In genomic region chr11:97559549-97559948, GRCm38 (mm10) we compare ENCODE assay signal across 11 mouse cellular contexts. TPM values are rescaled to one million over a fixed set of nuclear protein-coding genes. Genes with fewer than 3 reads are reported as not detected.
A peak's percentile ranks its signal among the peaks of the same experiment; 100 is the strongest.
DNase-seq lines count a peak whose midpoint lies in the region; ATAC-seq and TF ChIP-seq lines count a peak whose summit lies in the region.
"Had no signal": no experiment of that assay in that cellular context is flagged by ENCODE, and none has a peak within 500 bp of the region (broad histone marks: within the 10 kb centered on the region; RNA-seq: fewer than 3 reads in every experiment).

No protein-coding gene starts in this region.

- peak; percentile 56 for TF ChIP-seq CTCF in intestine, postnatal 0 days (IDR thresholded peaks at IDR 0.05; ENCODE audit: low read depth)
- peak; percentile 66 for TF ChIP-seq CTCF in hindbrain, postnatal 0 days (IDR thresholded peaks at IDR 0.05; ENCODE audit: low read depth)

- no peak for DNase-seq in midbrain, embryonic 14.5 days
- peak; percentile 63 for DNase-seq in ZHBTc4 (ENCODE audit: low read depth, low spot score)
- peak; percentile 63 for DNase-seq in hindbrain, postnatal 0 days (ENCODE audit: low spot score)
- DNase-seq in testis, postnatal 14 days (ENCODE audit: low spot score), result no peak
- DNase-seq: liver, embryonic 13.5 days had no signal

- no peaks in the 10 kb centered on the region for H3K4me1 ChIP-seq in intestine, postnatal 0 days (replicated peaks; ENCODE audit: control insufficient read depth, insufficient read depth, low read length)
- H3K4me1 ChIP-seq in intestine, embryonic 15.5 days (replicated peaks), result no peaks in the 10 kb centered on the region
- H3K4me1 ChIP-seq in midbrain, embryonic 13.5 days (replicated peaks), result peaks cover 92% of the 10 kb centered on the region
- peaks cover 72% of the 10 kb centered on the region for H3K4me1 ChIP-seq in midbrain, embryonic 14.5 days (ENCODE audit: control insufficient read depth, insufficient read depth, low read length)
- peaks cover 8% of the 10 kb centered on the region for H3K4me1 ChIP-seq in hindbrain, postnatal 0 days (ENCODE audit: insufficient read depth, low read length)

- H3K4me2 ChIP-seq in intestine, postnatal 0 days (replicated peaks; ENCODE audit: low read depth), result no peak overlapping the region
- no peak overlapping the region for H3K4me2 ChIP-seq in intestine, embryonic 15.5 days (replicated peaks)
- H3K4me2 ChIP-seq in midbrain, embryonic 13.5 days (replicated peaks), result no peak overlapping the region
- no peak overlapping the region for H3K4me2 ChIP-seq in midbrain, embryonic 14.5 days (ENCODE audit: low read length)
- H3K4me2 ChIP-seq in hindbrain, postnatal 0 days (ENCODE audit: low read depth, low read length), result no peak overlapping the region
- H3K4me2 ChIP-seq: embryonic facial prominence, embryonic 13.5 days; hindbrain, embryonic 15.5 days; liver, embryonic 13.5 days had no signal

- H3K4me3 ChIP-seq in intestine, postnatal 0 days (ENCODE audit: low read depth, low read length), result no peak overlapping the region
- H3K4me3 ChIP-seq in intestine, embryonic 15.5 days (replicated peaks), result no peak overlapping the region
- no peak overlapping the region for H3K4me3 ChIP-seq in midbrain, embryonic 13.5 days (replicated peaks)
- H3K4me3 ChIP-seq in midbrain, embryonic 14.5 days (replicated peaks; ENCODE audit: low read depth, low read length), result no peak overlapping the region
- H3K4me3 ChIP-seq in hindbrain, postnatal 0 days (ENCODE audit: low read length), result no peak overlapping the region
- H3K4me3 ChIP-seq: embryonic facial prominence, embryonic 13.5 days; hindbrain, embryonic 15.5 days; liver, embryonic 13.5 days had no signal

- H3K27ac ChIP-seq in intestine, postnatal 0 days (ENCODE audit: low read depth, low read length), result no peak overlapping the region
- H3K27ac ChIP-seq in intestine, embryonic 15.5 days, result no peak overlapping the region
- 0 out of 2 replicates have a peak overlapping the region, but pooled peaks have one; percentile 30 for H3K27ac ChIP-seq in midbrain, embryonic 13.5 days
- no peak overlapping the region for H3K27ac ChIP-seq in midbrain, embryonic 14.5 days (replicated peaks; ENCODE audit: low read depth, low read length)
- H3K27ac ChIP-seq in hindbrain, postnatal 0 days, result 0 out of 2 replicates have a peak overlapping the region, but pooled peaks have one; percentile 49
- H3K27ac ChIP-seq: embryonic facial prominence, embryonic 13.5 days; liver, embryonic 13.5 days had no signal

- 0 out of 2 replicates have a peak, but pooled peaks cover 8% of the 10 kb centered on the region for H3K27me3 ChIP-seq in intestine, postnatal 0 days (replicated peaks; ENCODE audit: control insufficient read depth, insufficient read depth, low read length)
- peaks cover 14% of the 10 kb centered on the region for H3K27me3 ChIP-seq in intestine, embryonic 15.5 days (replicated peaks)
- H3K27me3 ChIP-seq in midbrain, embryonic 13.5 days, result no peaks in the 10 kb centered on the region
- no peaks in the 10 kb centered on the region for H3K27me3 ChIP-seq in midbrain, embryonic 14.5 days (ENCODE audit: control insufficient read depth, insufficient read depth, low read length)
- no peaks in the 10 kb centered on the region for H3K27me3 ChIP-seq in hindbrain, postnatal 0 days (ENCODE audit: insufficient read depth, low read length)
- H3K27me3 ChIP-seq: hindbrain, embryonic 15.5 days had no signal

- 65% methylated on average over 4 of the region's 4 CpGs for WGBS in intestine, postnatal 0 days
- WGBS in intestine, embryonic 15.5 days, result 45% methylated on average over 4 of the region's 4 CpGs
- 35% methylated on average over 4 of the region's 4 CpGs for WGBS in midbrain, embryonic 13.5 days
- WGBS in midbrain, embryonic 14.5 days, result 32% methylated on average over 4 of the region's 4 CpGs
- WGBS in hindbrain, postnatal 0 days, result 47% methylated on average over 4 of the region's 4 CpGs

- no peak overlapping the region for H3K9ac ChIP-seq in intestine, postnatal 0 days (ENCODE audit: low read depth, low read length)
- H3K9ac ChIP-seq in intestine, embryonic 15.5 days, result no peak overlapping the region
- H3K9ac ChIP-seq in midbrain, embryonic 13.5 days (replicated peaks), result no peak overlapping the region; the same call in 1 of the 2 replicates
- no peak overlapping the region for H3K9ac ChIP-seq in midbrain, embryonic 14.5 days (replicated peaks; ENCODE audit: low read length)
- H3K9ac ChIP-seq in hindbrain, postnatal 0 days (replicated peaks; ENCODE audit: low read length), result no peak overlapping the region
- H3K9ac ChIP-seq: embryonic facial prominence, embryonic 13.5 days; hindbrain, embryonic 15.5 days; liver, embryonic 13.5 days had no signal

- no peaks in the 10 kb centered on the region for H3K9me3 ChIP-seq in intestine, postnatal 0 days (ENCODE audit: control insufficient read depth)
- no peaks in the 10 kb centered on the region for H3K9me3 ChIP-seq in intestine, embryonic 15.5 days
- H3K9me3 ChIP-seq in midbrain, embryonic 13.5 days, result no peaks in the 10 kb centered on the region
- no peaks in the 10 kb centered on the region for H3K9me3 ChIP-seq in midbrain, embryonic 14.5 days (ENCODE audit: control insufficient read depth, low read length)
- no peaks in the 10 kb centered on the region for H3K9me3 ChIP-seq in hindbrain, postnatal 0 days (ENCODE audit: low read length)
- H3K9me3 ChIP-seq: embryonic facial prominence, embryonic 13.5 days; hindbrain, embryonic 15.5 days; liver, embryonic 13.5 days had no signal

- no peak for ATAC-seq in intestine, postnatal 0 days
- ATAC-seq in intestine, embryonic 15.5 days, result no peak
- no peak for ATAC-seq in midbrain, embryonic 13.5 days
- no peak for ATAC-seq in midbrain, embryonic 14.5 days (ENCODE audit: low FRiP score, low TSS enrichment)
- no peak for ATAC-seq in hindbrain, postnatal 0 days

- H3K36me3 ChIP-seq in intestine, postnatal 0 days (ENCODE audit: control insufficient read depth, insufficient read depth), result no peaks in the 10 kb centered on the region
- H3K36me3 ChIP-seq in intestine, embryonic 15.5 days, result no peaks in the 10 kb centered on the region
- H3K36me3 ChIP-seq in midbrain, embryonic 13.5 days, result no peaks in the 10 kb centered on the region
- H3K36me3 ChIP-seq in midbrain, embryonic 14.5 days (ENCODE audit: control insufficient read depth, insufficient read depth, low read length), result 0 out of 2 replicates have a peak, but pooled peaks cover 4% of the 10 kb centered on the region
- no peaks in the 10 kb centered on the region for H3K36me3 ChIP-seq in hindbrain, postnatal 0 days (ENCODE audit: insufficient read depth, low read length)
- H3K36me3 ChIP-seq: embryonic facial prominence, embryonic 13.5 days; hindbrain, embryonic 15.5 days; liver, embryonic 13.5 days had no signal

RNA-seq across cellular contexts. Expression of gene Srcin1, which starts 16.4 kb away (rescaled TPM):
- 0.18 and 0.24 TPM in 2 replicates for polyA plus RNA-seq in intestine, postnatal 0 days (2015; fragmentation: Nextera tagmentation; extraction: Ambion mirVana)
- polyA plus RNA-seq in intestine, embryonic 15.5 days (2015; fragmentation: Nextera tagmentation; extraction: Ambion mirVana), result 0.24 and 0.25 TPM in 2 replicates
- 7.0 and 8.5 TPM in 2 replicates for polyA plus RNA-seq in midbrain, embryonic 13.5 days (2015; fragmentation: Nextera tagmentation; extraction: Ambion mirVana)
- polyA plus RNA-seq in midbrain, embryonic 14.5 days (2014; fragmentation: Nextera tagmentation; extraction: Ambion mirVana), result 9.6 and 15.1 TPM in 2 replicates
- 104 and 141 TPM in 2 replicates for total RNA-seq in hindbrain, postnatal 0 days (2014; rRNA removed)
- 14.3 and 14.7 TPM in 2 replicates for polyA plus RNA-seq in hindbrain, postnatal 0 days (2015; fragmentation: Nextera tagmentation; extraction: Ambion mirVana)
- total RNA-seq: granulocyte monocyte progenitor cell, adult 5-6 weeks had no signal
- polyA plus RNA-seq: liver, embryonic 13.5 days had no signal

RNA-seq across cellular contexts. Expression of gene 4933428G20Rik, which starts 59.4 kb away (rescaled TPM):
- 0.10 and 0.21 TPM in 2 replicates for polyA plus RNA-seq in intestine, postnatal 0 days (2015; fragmentation: Nextera tagmentation; extraction: Ambion mirVana)
- 0.47 and 0.55 TPM in 2 replicates for polyA plus RNA-seq in intestine, embryonic 15.5 days (2015; fragmentation: Nextera tagmentation; extraction: Ambion mirVana)
- 0.88 and 1.2 TPM in 2 replicates for polyA plus RNA-seq in midbrain, embryonic 13.5 days (2015; fragmentation: Nextera tagmentation; extraction: Ambion mirVana)
- 0.51 TPM in 1 of 2 replicates, not detected in the other for polyA plus RNA-seq in midbrain, embryonic 14.5 days (2014; fragmentation: Nextera tagmentation; extraction: Ambion mirVana)
- total RNA-seq in hindbrain, postnatal 0 days (2014; rRNA removed), result 0.43 TPM in 1 of 2 replicates, not detected in the other
- polyA plus RNA-seq in hindbrain, postnatal 0 days (2015; fragmentation: Nextera tagmentation; extraction: Ambion mirVana), result 0.48 and 1.1 TPM in 2 replicates
- total RNA-seq: granulocyte monocyte progenitor cell, adult 5-6 weeks had no signal

Comparison
In these comparisons a context has a peak if more than half of its experiments do, and no peak if none do; other contexts are left out.
1. H3K27ac ChIP-seq: peak in midbrain, embryonic 13.5 days (single experiment) and hindbrain, postnatal 0 days (single experiment); none in intestine, postnatal 0 days (single experiment), intestine, embryonic 15.5 days (single experiment) and midbrain, embryonic 14.5 days (single experiment).
2. DNase-seq: peak in ZHBTc4 (single experiment) and hindbrain, postnatal 0 days (single experiment); none in midbrain, embryonic 14.5 days (single experiment) and testis, postnatal 14 days (single experiment).